Mouse (Mus musculus): ENCODE data around the gene Adamts16.

GRCm38 (mm10) chr13:70789806-70790205 is 51.8 kb downstream of the Adamts16 start:
- TF ChIP-seq CTCF (IDR thresholded peaks at IDR 0.05; ENCODE audit: borderline replicate concordance, insufficient read depth, low read length) (no peak), POLR2A (IDR thresholded peaks at IDR 0.05; ENCODE audit: low read depth, low read length) (no peak)

Measured in embryonic fibroblast, embryonic 13.5 days (primary cell).